Mouse (Mus musculus) kidney, adult 10 weeks (tissue): ENCODE results near the gene Ankrd13a. TPM values are rescaled to one million over a fixed set of nuclear protein-coding genes. Genes with fewer than 3 reads are reported as not detected.

Experiments
- polyA plus RNA-seq: library from polyadenylated mRNA; stranded (reverse); fragments of 350-450 nt; fragmentation: Illumina TruSeq; extraction: RNeasy Lipid Tissue Mini Kit (QIAGEN cat#74804); gene quantifications from one replicate; pipeline ENCODE4 v1.2.3, GENCODE M21; 2014; ENCODE audit warnings: low read depth, low replicate concordance

The Ankrd13a gene
- 28.5 TPM for polyA plus RNA-seq

GRCm38 (mm10) chr5:114774403-114775051, at the start of gene Ankrd13a:
Gene Ankrd13a, plus strand, starts transcription at chr5:114774677.

GRCm38 (mm10) chr5:114775056-114775979, 841 bp downstream of the Ankrd13a start, which contains the start of gene Git2:
Gene Git2, minus strand, starts transcription at chr5:114775517.

GRCm38 (mm10) chr5:114822796-114823688, 48.6 kb downstream of the Ankrd13a start, which contains the start of gene 1500011B03Rik:
Gene 1500011B03Rik, minus strand, starts transcription at chr5:114823468.

GRCm38 (mm10) chr5:114853364-114853763, 78.9 kb downstream of the Ankrd13a start, which contains the start of gene 4930519G04Rik:
Gene 4930519G04Rik, plus strand, starts transcription at chr5:114853664.

Other genes starting within 250 kb of the Ankrd13a start
- 0.44 TPM for gene Fam222a, start 206.7 kb upstream of the Ankrd13a start, polyA plus RNA-seq
- gene Trpv4, start 116.3 kb upstream of the Ankrd13a start, polyA plus RNA-seq: 0.81 TPM
- gene Gltp, start 83.7 kb upstream of the Ankrd13a start, polyA plus RNA-seq: 28.0 TPM
- 0.69 TPM for gene Tchp, start 66.9 kb upstream of the Ankrd13a start, polyA plus RNA-seq
- 8.2 TPM for gene Git2, start 840 bp downstream of the Ankrd13a start, polyA plus RNA-seq
- 32.9 TPM for gene 1500011B03Rik, start 48.8 kb downstream of the Ankrd13a start, polyA plus RNA-seq
- not detected for gene 4930519G04Rik, start 79.0 kb downstream of the Ankrd13a start, polyA plus RNA-seq
- not detected for gene Gm9936, start 84.0 kb downstream of the Ankrd13a start, polyA plus RNA-seq
- gene Oasl2, start 122.3 kb downstream of the Ankrd13a start, polyA plus RNA-seq: 15.1 TPM
- gene Oasl1, start 148.6 kb downstream of the Ankrd13a start, polyA plus RNA-seq: not detected
- 1.8 TPM for gene 2210016L21Rik, start 167.5 kb downstream of the Ankrd13a start, polyA plus RNA-seq
- not detected for gene Hnf1a, start 196.4 kb downstream of the Ankrd13a start, polyA plus RNA-seq
- gene Sppl3, start 236.5 kb downstream of the Ankrd13a start, polyA plus RNA-seq: 31.7 TPM